Mouse (Mus musculus): ENCODE data around the gene Kcnab2. TPM values are rescaled to one million over a fixed set of nuclear protein-coding genes. Genes with fewer than 3 reads are reported as not detected.

Gene Kcnab2
- total RNA-seq (2015) (39.8 and 46.3 TPM in 2 replicates), total RNA-seq (2017) (75.2 and 84.8 TPM in 2 replicates)

GRCm38 (mm10) chr4:152477466-152478223 lies at the start of gene Kcnab2:
Gene Kcnab2, minus strand, starts transcription at chr4:152477871.
- peak; percentile 91 for ATAC-seq (replicated peaks; ENCODE audit: poor library complexity)

DNA sequence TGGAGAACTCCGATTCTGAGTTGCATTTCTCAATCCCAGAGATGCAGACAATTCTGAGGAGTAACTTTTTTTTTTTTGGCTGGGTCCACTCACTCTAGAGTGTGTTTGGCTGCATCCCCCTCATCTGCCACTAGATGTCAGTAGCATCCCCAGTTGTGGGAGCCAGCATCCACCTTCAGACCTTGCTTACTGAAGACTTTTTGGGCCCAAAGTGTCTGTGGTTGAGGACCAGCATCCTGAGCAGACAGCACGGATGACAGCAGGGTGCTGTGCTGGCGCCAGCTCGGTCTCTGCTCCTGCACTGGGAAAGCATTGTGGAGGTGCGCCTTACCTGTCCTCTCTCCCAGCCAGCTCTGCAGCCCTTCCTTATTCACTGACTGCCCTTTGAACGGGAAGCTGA lies 42.4 kb upstream of the Kcnab2 start:
- ATAC-seq (replicated peaks; ENCODE audit: poor library complexity): peak; percentile 93

DNA sequence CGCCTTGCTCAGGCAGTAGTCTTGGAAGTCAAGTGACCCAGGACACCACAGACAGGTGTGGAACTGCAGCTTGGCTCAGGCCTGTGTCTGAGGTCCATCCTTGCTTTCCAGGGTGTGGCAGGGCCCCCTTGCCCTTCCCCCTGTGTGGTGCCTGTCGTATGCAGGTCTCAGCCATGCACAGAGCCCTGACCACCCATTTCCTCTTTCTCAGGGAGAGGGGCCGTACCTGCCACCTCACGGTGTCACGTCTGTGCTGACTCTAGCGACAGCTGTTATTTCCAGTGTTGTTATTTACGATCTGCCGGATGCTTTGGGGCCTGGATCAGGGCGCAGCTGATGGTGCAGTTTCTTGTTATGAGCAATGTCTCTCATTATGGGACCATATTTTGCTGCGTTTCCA lies 41.4 kb upstream of the Kcnab2 start:
- ATAC-seq (replicated peaks; ENCODE audit: poor library complexity): no peak

DNA sequence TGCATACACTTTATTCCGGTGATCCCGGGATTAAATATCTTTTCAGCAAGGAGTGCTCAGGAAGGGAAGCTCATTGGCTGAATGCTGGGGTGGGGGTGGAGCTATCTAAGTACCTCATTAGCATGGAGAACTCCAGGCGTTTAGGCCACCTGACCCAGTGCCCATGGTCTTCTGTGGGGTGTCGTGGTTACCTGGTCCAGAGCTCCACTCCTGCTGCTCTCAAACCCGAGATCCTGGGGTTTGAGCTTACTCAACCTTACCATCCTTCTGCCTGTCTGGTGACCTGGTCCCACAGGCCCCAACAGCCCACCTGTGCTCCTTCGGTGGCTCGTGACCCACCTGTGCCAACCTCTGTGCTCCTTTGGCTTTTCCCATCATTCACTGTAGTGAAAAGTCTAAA lies 37.2 kb upstream of the Kcnab2 start:
- no peak for ATAC-seq (replicated peaks; ENCODE audit: poor library complexity)

- no peak for ATAC-seq (replicated peaks; ENCODE audit: poor library complexity)
Measured at GRCm38 (mm10) chr4:152512221-152512925, 34.7 kb upstream of the Kcnab2 start.

DNA sequence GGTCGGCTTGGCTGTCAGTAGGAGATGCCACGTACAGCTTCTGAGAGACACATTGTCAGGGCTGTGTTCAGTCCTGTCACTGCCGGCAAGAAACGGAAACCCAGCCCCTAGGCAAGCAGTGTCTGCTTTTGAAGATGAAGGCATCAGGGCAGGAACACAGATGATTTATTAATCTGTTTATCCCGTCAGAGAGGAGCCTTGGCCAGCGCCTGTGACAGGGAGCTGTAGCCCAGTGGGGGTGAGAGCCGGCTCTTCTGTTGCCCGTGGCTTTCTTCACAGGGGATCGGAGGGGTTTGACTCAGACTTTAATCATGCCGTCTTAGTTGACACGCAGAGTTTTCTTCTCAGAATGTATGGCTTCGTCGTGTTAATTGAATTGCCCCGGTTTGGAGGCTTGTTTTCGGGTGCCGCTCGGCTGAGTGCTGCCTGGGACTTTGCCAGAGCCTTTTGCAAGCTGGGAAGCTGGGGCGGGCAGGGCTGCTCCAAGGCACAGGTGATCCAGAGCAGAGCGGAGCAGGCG lies 16.7 kb upstream of the Kcnab2 start:
- ATAC-seq (replicated peaks; ENCODE audit: poor library complexity): no peak

DNA sequence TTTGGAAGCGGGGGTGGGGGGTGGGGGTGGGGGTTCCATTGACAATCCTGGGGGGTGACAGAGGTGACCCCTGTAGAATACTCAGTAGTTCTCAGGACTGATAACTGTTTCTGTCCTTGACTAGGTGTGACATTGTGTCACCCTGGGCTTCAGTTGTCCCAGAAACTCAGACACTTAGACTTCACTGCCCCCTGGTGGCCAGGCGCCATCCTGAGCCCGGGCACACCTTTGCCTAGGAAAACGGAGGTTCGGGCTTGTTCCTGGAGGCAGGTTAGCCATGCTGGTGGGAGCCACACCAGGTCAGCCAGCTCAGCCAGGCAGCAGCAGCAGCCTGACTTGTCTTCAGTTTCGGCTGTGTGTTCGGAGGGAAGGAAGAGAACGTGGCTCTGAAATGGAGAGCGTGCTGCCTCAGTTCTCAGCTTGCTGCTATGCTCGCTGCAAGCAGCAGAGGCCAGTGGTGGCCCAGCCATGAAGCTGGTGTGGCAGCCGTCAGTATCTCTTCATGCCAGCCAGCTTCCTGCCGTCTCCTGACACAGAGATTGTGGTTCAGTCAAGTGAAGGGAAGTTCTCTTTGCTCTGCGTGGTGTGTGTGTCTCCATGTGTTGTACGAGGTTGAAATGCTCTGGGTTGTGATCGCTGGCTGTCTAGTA lies 13.7 kb upstream of the Kcnab2 start:
- ATAC-seq (replicated peaks; ENCODE audit: poor library complexity): peak; percentile 92

GRCm38 (mm10) chr4:152490311-152490710 lies 12.6 kb upstream of the Kcnab2 start:
- no peak for ATAC-seq (replicated peaks; ENCODE audit: poor library complexity)

DNA sequence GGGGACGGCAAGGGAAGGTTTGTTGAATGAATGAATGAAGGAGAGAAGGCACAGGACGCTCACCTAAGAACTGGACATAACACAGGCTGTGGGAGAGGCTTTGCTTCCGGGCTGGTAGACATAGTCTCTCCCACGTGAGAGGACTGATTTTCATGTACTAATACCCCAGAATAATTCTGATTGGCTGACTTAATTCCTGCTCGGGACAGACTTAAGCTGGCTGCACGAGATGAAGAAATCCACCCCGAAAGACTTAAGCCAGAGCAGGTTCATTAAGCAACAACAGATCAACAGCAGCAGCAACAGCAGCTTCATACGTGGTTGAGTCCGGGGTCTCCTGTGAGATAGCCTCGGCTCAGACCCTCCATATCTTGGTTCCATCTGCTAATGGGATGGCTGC lies 10.4 kb upstream of the Kcnab2 start:
- ATAC-seq (replicated peaks; ENCODE audit: poor library complexity): no peak

GRCm38 (mm10) chr4:152480426-152480825 lies 2.8 kb upstream of the Kcnab2 start:
- no peak for ATAC-seq (replicated peaks; ENCODE audit: poor library complexity)

- ATAC-seq (replicated peaks; ENCODE audit: poor library complexity): no peak
Measured at GRCm38 (mm10) chr4:152478224-152478567, 525 bp upstream of the Kcnab2 start.

DNA sequence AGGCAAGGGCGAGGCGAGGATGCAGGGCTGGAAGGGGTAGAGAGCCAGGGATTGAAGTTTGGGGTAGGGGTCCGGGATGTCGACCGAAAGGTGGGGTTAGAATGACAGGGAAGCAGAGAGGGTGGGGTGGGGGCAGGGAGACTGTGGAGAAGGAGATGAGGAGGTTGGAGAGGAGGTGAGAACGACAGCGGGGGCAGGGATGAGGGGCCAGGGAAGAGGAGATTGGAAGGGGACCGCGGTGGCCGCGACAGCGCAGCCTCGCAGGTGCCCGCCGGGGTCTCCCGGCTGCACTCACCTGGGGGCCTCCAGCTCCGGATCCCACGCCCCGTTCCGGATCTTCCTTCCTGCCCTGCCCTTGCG lies 585 bp downstream of the Kcnab2 start:
- no peak for ATAC-seq (replicated peaks; ENCODE audit: poor library complexity)

DNA sequence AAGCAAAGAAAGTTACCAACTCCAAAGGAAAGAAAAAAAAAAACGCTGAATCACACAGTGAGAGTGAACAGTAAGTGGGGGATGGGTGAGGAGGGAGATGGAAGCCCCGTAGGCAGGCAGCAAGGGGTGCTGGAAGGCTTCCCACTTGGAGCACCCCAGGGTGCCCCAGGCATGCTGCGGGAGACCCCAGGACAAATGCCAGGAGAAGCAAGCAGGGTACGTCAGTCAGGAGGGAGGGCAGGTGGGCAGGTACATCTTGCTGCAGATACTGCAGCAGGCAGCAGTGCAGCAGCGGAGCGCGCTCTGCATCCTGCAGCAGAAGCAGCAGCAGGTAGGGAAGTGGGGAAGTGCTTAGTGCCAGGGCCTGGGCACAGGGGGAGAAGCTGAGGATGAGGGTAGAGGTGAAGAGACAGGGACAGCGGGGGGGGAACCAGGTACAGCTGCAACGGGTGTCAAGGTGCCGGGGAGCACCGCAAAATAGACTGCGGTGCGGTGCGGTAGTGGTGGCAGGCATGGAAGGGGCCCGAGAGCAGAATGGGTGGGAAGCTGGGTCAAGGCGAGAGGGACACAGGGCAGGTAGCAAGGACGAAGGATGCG lies 1.1 kb downstream of the Kcnab2 start, which contains the start of gene Nphp4:
Nphp4 (plus strand) TSS at position 280 of the 597 bp plus-strand sequence.
- no peak for ATAC-seq (replicated peaks; ENCODE audit: poor library complexity)

DNA sequence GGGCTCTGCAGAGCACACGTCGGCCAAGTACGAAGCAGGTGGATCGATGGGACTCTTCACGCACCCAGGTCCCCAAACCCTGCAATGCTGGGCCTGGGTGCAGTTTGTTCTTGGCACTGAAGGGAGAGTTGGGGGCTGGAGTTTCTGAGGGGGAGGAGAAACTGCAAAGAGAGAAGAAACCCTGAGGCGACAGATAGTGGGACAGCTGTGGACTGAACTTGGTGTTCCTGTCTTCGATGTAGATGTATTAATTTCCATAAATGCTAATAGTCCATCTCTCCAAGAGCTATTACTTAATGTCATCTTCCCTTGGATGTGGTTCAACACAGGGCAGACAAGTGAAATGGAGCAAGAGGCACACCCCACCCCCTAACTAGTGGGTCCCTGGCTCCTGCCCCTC lies 1.7 kb downstream of the Kcnab2 start:
- no peak for ATAC-seq (replicated peaks; ENCODE audit: poor library complexity)

GRCm38 (mm10) chr4:152467951-152468350 lies 9.7 kb downstream of the Kcnab2 start:
- ATAC-seq (replicated peaks; ENCODE audit: poor library complexity): no peak

DNA sequence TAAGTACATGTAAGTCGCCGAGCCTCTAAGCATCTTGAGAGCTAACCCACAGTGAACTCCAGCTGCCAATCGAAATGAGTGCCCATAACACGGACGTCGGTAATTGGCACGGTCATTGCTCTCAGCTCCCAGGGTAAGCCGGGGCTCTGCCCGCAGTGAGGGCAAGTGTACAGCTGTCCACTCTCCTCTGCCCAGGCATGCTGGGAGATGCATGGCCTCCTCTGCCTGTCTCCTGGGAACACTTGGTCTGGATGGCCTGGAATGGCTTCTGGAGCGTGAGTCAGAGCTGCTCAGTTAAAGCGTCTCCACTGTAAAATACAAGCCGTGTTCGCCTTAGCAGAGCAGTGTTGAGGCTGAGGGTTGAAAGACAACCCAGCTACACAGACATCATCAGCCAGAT lies 11.1 kb downstream of the Kcnab2 start:
- ATAC-seq (replicated peaks; ENCODE audit: poor library complexity): no peak

GRCm38 (mm10) chr4:152465116-152465515 lies 12.6 kb downstream of the Kcnab2 start:
- ATAC-seq (replicated peaks; ENCODE audit: poor library complexity): no peak

DNA sequence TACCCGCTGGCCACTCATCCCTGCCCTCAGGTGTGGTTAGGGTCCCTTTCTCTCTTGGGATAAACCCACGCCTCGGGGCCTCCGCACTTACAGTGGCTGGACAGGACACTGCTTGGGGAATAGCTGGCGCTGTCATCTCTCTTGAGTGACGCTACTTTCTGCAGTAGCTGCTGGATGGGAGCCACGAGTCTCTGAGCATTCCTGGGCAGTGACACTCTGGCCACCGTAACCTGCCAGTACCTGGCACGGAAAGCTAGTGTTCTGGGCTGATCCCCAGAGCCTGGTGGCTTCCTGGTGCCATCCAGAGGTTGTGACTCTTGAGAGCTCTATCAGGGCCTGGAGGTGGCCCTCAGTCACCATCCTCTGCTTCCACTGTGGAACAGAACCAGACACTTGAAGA lies 14.5 kb downstream of the Kcnab2 start:
- no peak for ATAC-seq (replicated peaks; ENCODE audit: poor library complexity)

DNA sequence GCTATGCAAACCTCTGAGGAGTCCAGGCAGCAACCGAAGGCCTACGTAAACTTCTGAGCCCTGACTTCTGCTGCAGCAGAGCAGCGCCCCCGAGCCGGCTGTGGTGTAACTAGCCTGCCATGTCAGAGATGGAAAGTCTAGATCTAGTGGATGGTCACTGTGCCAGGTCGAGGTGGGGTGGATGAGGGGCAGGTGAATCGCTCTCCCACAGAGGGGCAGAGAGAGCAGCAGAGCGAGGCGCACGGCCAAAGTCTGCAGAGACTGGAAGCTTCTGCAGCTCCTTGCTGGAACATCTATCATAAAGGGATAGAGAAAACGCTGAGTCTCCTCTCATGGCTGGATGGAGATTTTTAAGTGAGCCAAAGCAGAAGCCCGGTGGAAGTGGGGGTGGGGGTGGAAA lies 15.2 kb downstream of the Kcnab2 start:
- ATAC-seq (replicated peaks; ENCODE audit: poor library complexity): no peak

DNA sequence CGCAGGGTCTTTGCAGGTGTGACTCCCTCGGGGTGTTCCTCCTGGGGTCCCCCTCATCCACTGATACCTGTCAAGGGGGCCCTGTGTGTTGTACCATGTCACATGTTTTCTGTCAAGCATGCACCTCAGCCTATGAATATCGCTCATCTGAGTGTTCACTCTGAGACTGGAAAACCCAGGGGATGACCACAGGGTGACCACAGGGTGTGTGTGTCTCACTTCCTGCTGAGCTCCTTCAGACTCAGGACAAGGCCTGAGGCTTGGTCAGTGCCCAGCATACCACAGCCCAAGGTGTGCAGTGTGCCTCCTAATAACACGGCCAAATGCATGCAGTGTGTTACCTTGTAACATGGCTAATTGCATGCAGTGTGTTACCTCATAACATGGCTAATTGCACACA lies 20.0 kb downstream of the Kcnab2 start:
- ATAC-seq (replicated peaks; ENCODE audit: poor library complexity): no peak

- no peak for ATAC-seq (replicated peaks; ENCODE audit: poor library complexity)
Measured at GRCm38 (mm10) chr4:152456609-152457008, 21.1 kb downstream of the Kcnab2 start.
